Mouse (Mus musculus) kidney, adult 8-10 months (tissue): ENCODE data around the gene Asna1.

Experiments
- DNase-seq, 2 experiments: peaks; one replicate each; pipeline ENCODE4 v3.0.0; 2022

Asna1 gene

GRCm38 (mm10) chr8:85025098-85025932 is at the start of gene Asna1:
Gene Asna1 (minus strand): TSS chr8:85025281.
- DNase-seq: peak; percentile 84 to 91

GRCm38 (mm10) chr8:85074617-85075016 is 49.5 kb upstream of the Asna1 start:
- DNase-seq: no peak

- no peak for DNase-seq
Observed at GRCm38 (mm10) chr8:85074167-85074566, 49.1 kb upstream of the Asna1 start.

GRCm38 (mm10) chr8:85073041-85073612 is 48.0 kb upstream of the Asna1 start:
- DNase-seq: no peak

GRCm38 (mm10) chr8:85072364-85072929 is 47.4 kb upstream of the Asna1 start:
- no peak for DNase-seq

- DNase-seq: peak; percentile 91 to 93
Observed at GRCm38 (mm10) chr8:85071514-85072281, 46.6 kb upstream of the Asna1 start, which contains the start of gene Dhps. Gene Dhps (plus strand): TSS chr8:85071757.

GRCm38 (mm10) chr8:85071041-85071440 is 46.0 kb upstream of the Asna1 start:
- DNase-seq: peak; percentile 43 to 67

GRCm38 (mm10) chr8:85067982-85068381 is 42.9 kb upstream of the Asna1 start, which contains the start of gene Gm5741:
Gene Gm5741 (minus strand): TSS chr8:85067982.
- no peak for DNase-seq

- DNase-seq: no peak
Observed at GRCm38 (mm10) chr8:85067155-85067554, 42.1 kb upstream of the Asna1 start.

- peak; percentile 92 to 94 for DNase-seq
Observed at GRCm38 (mm10) chr8:85065213-85065612, 40.1 kb upstream of the Asna1 start.

- DNase-seq: no peak
Observed at GRCm38 (mm10) chr8:85062603-85063002, 37.5 kb upstream of the Asna1 start.

- DNase-seq: peak; percentile 90 to 95
Observed at GRCm38 (mm10) chr8:85059879-85060616, 35.0 kb upstream of the Asna1 start, which contains the start of gene Fbxw9. Gene Fbxw9 (plus strand): TSS chr8:85060055.

GRCm38 (mm10) chr8:85057367-85057766 is 32.3 kb upstream of the Asna1 start:
- no peak for DNase-seq

GRCm38 (mm10) chr8:85043619-85044018 is 18.5 kb upstream of the Asna1 start:
- DNase-seq: no peak

GRCm38 (mm10) chr8:85037681-85038531 is 12.8 kb upstream of the Asna1 start:
- DNase-seq: peak in 1 of 2 experiments; percentile 32

- peak in 1 of 2 experiments; percentile 31 for DNase-seq
Observed at GRCm38 (mm10) chr8:85037366-85037680, 12.2 kb upstream of the Asna1 start.

GRCm38 (mm10) chr8:85036718-85037365 is 11.8 kb upstream of the Asna1 start, which contains the start of gene Tnpo2:
Gene Tnpo2 (plus strand): TSS chr8:85036915.
- DNase-seq: peak; percentile 94 to 96

- DNase-seq: no peak
Observed at GRCm38 (mm10) chr8:85036381-85036717, 11.3 kb upstream of the Asna1 start.

- peak; percentile 28 to 52 for DNase-seq
Observed at GRCm38 (mm10) chr8:85035728-85036310, 10.7 kb upstream of the Asna1 start.

GRCm38 (mm10) chr8:85035165-85035727 is 10.2 kb upstream of the Asna1 start:
- no peak for DNase-seq
